Mouse (Mus musculus) myocyte (in vitro differentiated cells): ENCODE results near the gene Dock6. TPM values are rescaled to one million over a fixed set of nuclear protein-coding genes. Genes with fewer than 3 reads are reported as not detected.
A peak's percentile ranks its signal among the peaks of the same experiment; 100 is the strongest.
"Not testable (repeated sequence)": the region's sequence is repeated elsewhere in the genome, so short reads cannot be mapped to it uniquely, and the experiment has no call there.

ENCODE experiments used
- H3K27me3 ChIP-seq: one replicate; pipeline ENCODE4 v1.6.1; 2011; ENCODE audit not compliant: control insufficient read depth, insufficient read depth, insufficient read length
- H3K36me3 ChIP-seq: one replicate; pipeline ENCODE4 v1.6.1; 2011; ENCODE audit not compliant: control insufficient read depth, insufficient read depth
- H3K4me2 ChIP-seq: one replicate; pipeline ENCODE4 v1.6.1; 2011; ENCODE audit warnings: low read depth, control low read depth
- H3K4me3 ChIP-seq: one replicate; pipeline ENCODE4 v1.5.1; 2011; ENCODE audit warnings: mild to moderate bottlenecking, control low read depth, moderate library complexity
- H3K79me2 ChIP-seq: one replicate; pipeline ENCODE4 v1.6.1; 2011; ENCODE audit not compliant: control insufficient read depth, insufficient read depth
- H3ac ChIP-seq: one replicate; pipeline ENCODE4 v1.6.1; 2011; ENCODE audit not compliant: control insufficient read depth, insufficient read length
- CEBPB ChIP-seq: IDR thresholded peaks from 2 replicates; pipeline ENCODE4 v1.6.1; 2011; ENCODE audit warnings: mild to moderate bottlenecking, moderate library complexity; ENCODE audit not compliant: poor library complexity, insufficient read depth, severe bottlenecking
- E2F4 ChIP-seq: IDR thresholded peaks from one replicate; pipeline ENCODE4 v1.6.1; 2011; ENCODE audit warnings: mild to moderate bottlenecking, control low read depth, moderate library complexity; ENCODE audit not compliant: insufficient read depth
- MAX ChIP-seq: IDR thresholded peaks from one replicate; pipeline ENCODE4 v1.6.1; 2011; ENCODE audit warnings: low read depth, mild to moderate bottlenecking, control low read depth
- MYOD1 ChIP-seq, 3 experiments: IDR thresholded peaks; one replicate each; pipeline ENCODE4 v1.6.1; 2011; ENCODE audit warnings: control low read depth in 2 of 3, low read depth in 2 of 3, mild to moderate bottlenecking in 2 of 3, moderate library complexity in 1 of 3; ENCODE audit not compliant: insufficient read length in 2 of 3, control insufficient read depth in 1 of 3
- MYOG ChIP-seq, 3 experiments: IDR thresholded peaks; one replicate each; pipeline ENCODE4 v1.6.1; 2011; ENCODE audit warnings: control low read depth in 2 of 3, low read depth in 2 of 3, mild to moderate bottlenecking in 2 of 3; ENCODE audit not compliant: insufficient read length in 2 of 3, control insufficient read depth in 1 of 3, insufficient read depth in 1 of 3
- POLR2A ChIP-seq: IDR thresholded peaks from one replicate; pipeline ENCODE4 v1.6.1; 2011; ENCODE audit warnings: low read depth, mild to moderate bottlenecking, control low read depth, moderate library complexity; ENCODE audit not compliant: insufficient read length
- POLR2AphosphoS2 ChIP-seq: IDR thresholded peaks from one replicate; pipeline ENCODE4 v1.6.1; 2011; ENCODE audit warnings: low read depth, control low read depth; ENCODE audit not compliant: insufficient read length
- REST ChIP-seq: IDR thresholded peaks from one replicate; pipeline ENCODE4 v1.6.1; 2011; ENCODE audit warnings: mild to moderate bottlenecking, control low read depth, moderate library complexity; ENCODE audit not compliant: insufficient read depth, insufficient read length
- SRF ChIP-seq: IDR thresholded peaks from one replicate; pipeline ENCODE4 v1.6.1; 2011; ENCODE audit warnings: low read depth; ENCODE audit not compliant: control insufficient read depth, insufficient read length
- TCF12 ChIP-seq: IDR thresholded peaks from one replicate; pipeline ENCODE4 v1.6.1; 2011; ENCODE audit warnings: mild to moderate bottlenecking, control low read depth; ENCODE audit not compliant: poor library complexity, insufficient read depth, severe bottlenecking
- TCF3 ChIP-seq: IDR thresholded peaks from one replicate; pipeline ENCODE4 v1.6.1; 2011; ENCODE audit warnings: low read depth, control low read depth; ENCODE audit not compliant: insufficient read length
- USF1 ChIP-seq: IDR thresholded peaks from one replicate; pipeline ENCODE4 v1.6.1; 2011; ENCODE audit warnings: low read depth, mild to moderate bottlenecking, control low read depth, moderate library complexity
- polyA plus RNA-seq: library from polyadenylated mRNA; unstranded; fragments of >200 nt; fragmentation: generic; extraction: Trizol; gene quantifications from one replicate; pipeline ENCODE4 v1.2.1, GENCODE M21; 2012; ENCODE audit warnings: missing spikeins

Dock6 gene
- polyA plus RNA-seq, 1 experiment, result 20.3 TPM

- Histone ChIP-seq H3K27me3 (no peaks in the 10 kb centered on the region), H3K36me3 (peaks cover 39% of the 10 kb centered on the region), H3ac (no peak overlapping the region), H3K4me2 (no peak overlapping the region), H3K79me2 (no peaks in the 10 kb centered on the region), H3K4me3 (no peak overlapping the region)
- TF ChIP-seq MYOD1 (IDR thresholded peaks at IDR 0.05; ENCODE audit: control insufficient read depth in 1 of 3, insufficient read length in 2 of 3, low read depth in 2 of 3) (no peak), POLR2A (no peak), POLR2AphosphoS2 (no peak), USF1 (no peak), TCF3 (no peak), E2F4 (no peak), SRF (no peak), MAX (no peak), TCF12 (no peak), MYOG (IDR thresholded peaks at IDR 0.05; ENCODE audit: control insufficient read depth in 1 of 3, insufficient read depth in 1 of 3, insufficient read length in 2 of 3, low read depth in 2 of 3) (no peak), REST (no peak), CEBPB (no peak)
Observed at GRCm38 (mm10) chr9:21777726-21778125, 74.7 kb downstream of the Dock6 start.

GRCm38 (mm10) chr9:21774353-21774752, 78.1 kb downstream of the Dock6 start:
- Histone ChIP-seq H3K36me3 (peaks cover 42% of the 10 kb centered on the region), H3ac (no peak overlapping the region)

DNA sequence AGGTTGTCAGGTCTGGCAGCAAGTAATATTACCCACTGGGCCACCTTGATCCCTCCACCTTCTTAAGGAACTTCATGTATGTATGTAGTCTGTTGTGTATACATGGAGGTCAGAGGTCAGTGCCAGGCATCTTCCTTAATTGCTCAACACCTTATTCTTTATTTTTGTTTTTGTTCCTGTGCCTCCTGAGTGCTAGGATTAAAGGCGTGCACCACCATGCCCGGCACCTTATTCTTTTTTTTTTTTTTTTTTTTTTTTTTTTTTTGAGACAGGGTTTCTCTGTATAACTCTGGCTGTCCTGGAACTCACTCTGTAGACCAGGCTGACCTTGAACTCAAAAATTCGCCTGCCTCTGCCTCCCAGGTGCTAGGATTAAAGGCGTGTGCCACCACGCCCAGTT, 79.0 kb downstream of the Dock6 start:
- not testable (repeated sequence) for H3K4me2 ChIP-seq, H3K4me3 ChIP-seq, H3K79me2 ChIP-seq, H3K27me3 ChIP-seq, H3ac ChIP-seq
- H3K36me3 ChIP-seq, result peaks cover 34% of the 10 kb centered on the region

More at GRCm38 (mm10) chr9:21774353-21774752, 78.1 kb downstream of the Dock6 start:
- Histone ChIP-seq H3K27me3 (no peaks in the 10 kb centered on the region), H3K4me2 (no peak overlapping the region), H3K79me2 (no peaks in the 10 kb centered on the region), H3K4me3 (no peak overlapping the region)
- TF ChIP-seq TCF3 (no peak), POLR2AphosphoS2 (peak; percentile 43)

GRCm38 (mm10) chr9:21769558-21770183, 82.8 kb downstream of the Dock6 start:
- Histone ChIP-seq H3K27me3 (no peaks in the 10 kb centered on the region), H3K36me3 (peaks cover 30% of the 10 kb centered on the region), H3ac (no peak overlapping the region), H3K4me2 (no peak overlapping the region), H3K4me3 (no peak overlapping the region), H3K79me2 (no peaks in the 10 kb centered on the region)
- TF ChIP-seq TCF3 (no peak), MYOG (IDR thresholded peaks at IDR 0.05; ENCODE audit: control insufficient read depth in 1 of 3, insufficient read depth in 1 of 3, insufficient read length in 2 of 3, low read depth in 2 of 3) (no peak), MYOD1 (IDR thresholded peaks at IDR 0.05; ENCODE audit: control insufficient read depth in 1 of 3, insufficient read length in 2 of 3, low read depth in 2 of 3) (peak in 1 of 3 experiments; percentile 2)

GRCm38 (mm10) chr9:21768511-21769411, 83.7 kb downstream of the Dock6 start:
- H3K4me2 ChIP-seq, result no peak overlapping the region
- no peaks in the 10 kb centered on the region for H3K79me2 ChIP-seq
- no peak overlapping the region for H3K4me3 ChIP-seq
- H3K27me3 ChIP-seq, result no peaks in the 10 kb centered on the region
- H3ac ChIP-seq, result no peak overlapping the region
- peaks cover 26% of the 10 kb centered on the region for H3K36me3 ChIP-seq
- no peak for TF ChIP-seq MAX
- no peak for TF ChIP-seq TCF12

DNA sequence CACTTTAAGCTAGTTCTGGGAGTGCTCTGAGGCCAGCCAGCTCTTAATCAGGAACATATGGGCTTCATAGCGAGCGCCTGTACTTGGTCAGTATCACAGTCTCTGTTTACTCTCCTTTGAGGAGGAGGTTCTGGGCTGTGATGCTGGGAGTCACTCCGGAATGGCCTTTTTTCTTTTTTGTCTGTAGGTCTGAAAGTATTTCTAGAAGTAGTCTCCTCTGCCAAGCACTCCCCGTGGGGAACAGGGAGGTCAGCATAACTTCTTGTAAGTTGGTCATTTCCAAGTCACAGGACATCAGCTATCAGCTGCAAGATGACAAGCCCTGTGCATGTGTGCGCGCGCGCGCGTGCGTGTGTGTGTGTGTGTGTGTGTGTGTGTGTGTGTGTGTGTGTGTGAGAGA, 84.5 kb downstream of the Dock6 start:
- Histone ChIP-seq H3K36me3 (peaks cover 26% of the 10 kb centered on the region), H3ac (no peak overlapping the region), H3K27me3 (no peaks in the 10 kb centered on the region), H3K4me3 (no peak overlapping the region), H3K4me2 (no peak overlapping the region), H3K79me2 (no peaks in the 10 kb centered on the region)
- TF ChIP-seq POLR2A, result no peak
- TF ChIP-seq TCF3, result no peak
- TF ChIP-seq CEBPB, result no peak
- no peak for TF ChIP-seq USF1
- TF ChIP-seq MYOD1 (IDR thresholded peaks at IDR 0.05; ENCODE audit: control insufficient read depth in 1 of 3, insufficient read length in 2 of 3, low read depth in 2 of 3), result no peak
- no peak for TF ChIP-seq MYOG (IDR thresholded peaks at IDR 0.05; ENCODE audit: control insufficient read depth in 1 of 3, insufficient read depth in 1 of 3, insufficient read length in 2 of 3, low read depth in 2 of 3)
- TF ChIP-seq REST, result no peak
- TF ChIP-seq POLR2AphosphoS2, result no peak
- no peak for TF ChIP-seq SRF
- no peak for TF ChIP-seq TCF12
- no peak for TF ChIP-seq MAX
- TF ChIP-seq E2F4, result no peak
